Mouse (Mus musculus): ENCODE measurements around the gene Emsy.

DNA sequence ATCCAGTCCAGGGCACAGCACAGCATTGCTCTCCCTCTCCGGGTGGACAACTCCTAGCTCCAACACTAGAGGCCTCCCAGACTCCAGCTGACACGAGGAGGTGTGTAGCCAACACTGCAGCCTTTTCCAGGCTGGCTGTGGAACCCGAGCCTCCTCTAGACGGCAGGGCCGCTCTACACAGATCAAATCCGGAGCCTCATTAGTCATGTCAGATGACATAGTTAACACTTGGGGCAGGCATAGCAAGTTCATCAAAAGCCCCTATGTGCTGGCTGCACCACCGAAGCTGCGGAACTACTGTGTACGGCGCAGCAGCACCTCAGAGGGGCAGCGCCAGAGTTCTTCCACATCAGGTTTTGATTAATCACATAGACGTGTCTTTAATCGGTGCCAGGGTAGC lies 29.3 kb upstream of the Emsy start:
- no peak for TF ChIP-seq POLR2A (IDR thresholded peaks at IDR 0.05; ENCODE audit: low read depth, low read length)
- TF ChIP-seq CTCF (IDR thresholded peaks at IDR 0.05; ENCODE audit: extremely low read depth, insufficient read depth, insufficient read length, insufficient replicate concordance) = no peak

Data from spleen, adult 2 months (tissue).